Mouse (Mus musculus) embryonic fibroblast, embryonic 13.5 days (primary cell): ENCODE results near the gene Mme. TPM values are rescaled to one million over a fixed set of nuclear protein-coding genes. Genes with fewer than 3 reads are reported as not detected.

Experiments
- H3K27ac ChIP-seq: 2 replicates; pipeline ENCODE4 v1.5.1; 2012; ENCODE audit warnings: low read length, control low read depth, inconsistent platforms; ENCODE audit not compliant: insufficient read depth
- H3K4me1 ChIP-seq: 2 replicates; pipeline ENCODE4 v1.6.1; 2011; ENCODE audit warnings: low read length; ENCODE audit not compliant: control insufficient read depth, insufficient read depth
- H3K4me3 ChIP-seq: 2 replicates; pipeline ENCODE4 v1.5.1; 2011; ENCODE audit warnings: mild to moderate bottlenecking, control low read depth, low read length; ENCODE audit not compliant: insufficient read depth
- CTCF ChIP-seq: IDR thresholded peaks from 2 replicates; pipeline ENCODE4 v1.5.1; 2011; ENCODE audit warnings: mild to moderate bottlenecking, control low read depth, low read length, moderate library complexity, borderline replicate concordance; ENCODE audit not compliant: insufficient read depth
- POLR2A ChIP-seq: IDR thresholded peaks from 2 replicates; pipeline ENCODE4 v1.6.1; 2011; ENCODE audit warnings: low read depth, mild to moderate bottlenecking, control low read depth, low read length, moderate library complexity
- polyA plus RNA-seq: library from polyadenylated mRNA; stranded (reverse); fragments of >200 nt; gene quantifications from 2 replicates; pipeline ENCODE4 v1.2.4, GENCODE M21; 2011; ENCODE audit warnings: low read depth; ENCODE audit not compliant: missing spikeins, insufficient read length

The Mme gene
- polyA plus RNA-seq = 11.9 and 41.4 TPM in 2 replicates

GRCm38 (mm10) chr3:63241099-63241587 is at the start of gene Mme:
Mme (plus strand) TSS chr3:63241537.
- Histone ChIP-seq H3K27ac (no peak within 1 kb of the TSS), H3K4me3 (no peak within 1 kb of the TSS), H3K4me1 (no peaks in the 10 kb centered on the region)
- TF ChIP-seq CTCF (no peak), POLR2A (no peak)

GRCm38 (mm10) chr3:63196565-63196964 is 44.8 kb upstream of the Mme start:
- H3K27ac ChIP-seq = no peak overlapping the region
- TF ChIP-seq CTCF = no peak
- no peak for TF ChIP-seq POLR2A
- no peak overlapping the region for H3K4me3 ChIP-seq
- H3K4me1 ChIP-seq = no peaks in the 10 kb centered on the region

- Histone ChIP-seq H3K4me1 (no peaks in the 10 kb centered on the region), H3K4me3 (no peak overlapping the region), H3K27ac (no peak overlapping the region)
- TF ChIP-seq POLR2A (no peak), CTCF (no peak)
These were observed 43.3 kb upstream of the Mme start for GRCm38 (mm10) chr3:63198026-63198425.

GRCm38 (mm10) chr3:63221867-63222591 is 19.3 kb upstream of the Mme start:
- Histone ChIP-seq H3K4me1 (no peaks in the 10 kb centered on the region), H3K4me3 (no peak overlapping the region), H3K27ac (no peak overlapping the region)
- no peak for TF ChIP-seq POLR2A
- no peak for TF ChIP-seq CTCF

GRCm38 (mm10) chr3:63223676-63224075 is 17.7 kb upstream of the Mme start:
- H3K27ac ChIP-seq = no peak overlapping the region
- no peaks in the 10 kb centered on the region for H3K4me1 ChIP-seq
- no peak for TF ChIP-seq CTCF
- TF ChIP-seq POLR2A = no peak
- no peak overlapping the region for H3K4me3 ChIP-seq

- no peak for TF ChIP-seq CTCF
- TF ChIP-seq POLR2A = no peak
- no peak overlapping the region for H3K27ac ChIP-seq
- H3K4me1 ChIP-seq = no peaks in the 10 kb centered on the region
- no peak overlapping the region for H3K4me3 ChIP-seq
These were observed 5.4 kb upstream of the Mme start for GRCm38 (mm10) chr3:63235957-63236356.

GRCm38 (mm10) chr3:63243721-63244120 is 2.4 kb downstream of the Mme start:
- Histone ChIP-seq H3K4me1 (no peaks in the 10 kb centered on the region), H3K4me3 (no peak overlapping the region), H3K27ac (no peak overlapping the region)
- TF ChIP-seq POLR2A (no peak), CTCF (no peak)

GRCm38 (mm10) chr3:63272091-63272490 is 30.8 kb downstream of the Mme start:
- no peak overlapping the region for H3K27ac ChIP-seq
- no peak for TF ChIP-seq CTCF
- no peak for TF ChIP-seq POLR2A
- no peaks in the 10 kb centered on the region for H3K4me1 ChIP-seq
- no peak overlapping the region for H3K4me3 ChIP-seq

GRCm38 (mm10) chr3:63294316-63294715 is 53.0 kb downstream of the Mme start:
- H3K4me1 ChIP-seq = no peaks in the 10 kb centered on the region
- no peak overlapping the region for H3K27ac ChIP-seq
- TF ChIP-seq CTCF = no peak
- TF ChIP-seq POLR2A = no peak
- no peak overlapping the region for H3K4me3 ChIP-seq

GRCm38 (mm10) chr3:63294791-63295190 is 53.5 kb downstream of the Mme start:
- TF ChIP-seq POLR2A (no peak), CTCF (no peak)
- Histone ChIP-seq H3K4me1 (no peaks in the 10 kb centered on the region), H3K27ac (no peak overlapping the region), H3K4me3 (peak overlapping the region; percentile 48; the same call in 1 of the 2 replicates)

- Histone ChIP-seq H3K27ac (0 out of 2 replicates have a peak overlapping the region, but pooled peaks have one; percentile 28), H3K4me3 (peak overlapping the region; percentile 48), H3K4me1 (no peaks in the 10 kb centered on the region)
- TF ChIP-seq POLR2A (no peak), CTCF (no peak)
These were observed 53.9 kb downstream of the Mme start for GRCm38 (mm10) chr3:63295237-63295636.
